Mouse (Mus musculus): ENCODE data around the gene Grb7.
A peak's percentile ranks its signal among the peaks of the same experiment; 100 is the strongest.

DNA sequence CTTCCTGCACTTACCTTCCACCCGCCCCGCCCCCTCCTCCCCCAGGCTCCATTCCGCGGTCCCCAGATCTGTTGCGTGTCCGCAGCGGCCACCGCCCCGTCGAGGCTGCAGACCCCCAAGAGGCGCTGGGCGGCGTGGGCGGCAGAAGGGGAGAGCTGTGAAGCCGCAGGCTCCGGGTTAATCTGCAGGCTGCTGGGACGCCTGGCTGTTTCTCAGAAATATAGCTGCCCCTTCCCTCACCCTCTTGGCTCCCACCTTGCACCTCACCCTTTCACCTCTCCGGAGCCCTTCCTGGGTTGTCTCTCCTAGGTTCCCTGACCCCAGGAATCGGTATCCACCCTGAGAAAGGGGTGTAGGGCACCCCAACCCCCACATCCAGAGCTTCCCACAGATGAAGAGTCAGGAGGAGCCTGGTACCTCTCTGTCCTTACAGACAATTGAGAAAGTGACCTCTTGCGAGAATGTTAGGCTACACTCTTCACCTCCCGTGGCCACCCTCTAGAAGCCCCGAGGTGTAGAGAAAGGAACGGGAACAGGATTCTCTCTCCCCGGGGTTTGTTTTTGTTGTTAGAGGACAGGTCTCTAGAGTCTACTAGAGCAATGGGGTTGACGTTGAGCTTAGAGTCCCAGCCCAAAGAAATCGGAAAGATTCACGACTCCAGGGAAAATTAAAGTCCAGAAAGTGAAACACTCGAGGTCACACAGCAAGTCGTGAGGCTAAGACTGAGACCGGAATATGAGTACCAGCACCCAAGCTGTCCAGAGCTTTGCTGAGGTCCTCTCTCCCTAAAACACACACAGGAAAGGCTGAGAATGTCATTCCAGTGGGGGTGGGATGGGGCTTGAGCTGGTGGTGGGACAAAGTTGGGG, 12.2 kb downstream of the Grb7 start:
- no peak for TF ChIP-seq CTCF (IDR thresholded peaks at IDR 0.05; ENCODE audit: extremely low read depth, insufficient read depth, insufficient read length, insufficient replicate concordance)
- TF ChIP-seq POLR2A (IDR thresholded peaks at IDR 0.05; ENCODE audit: low read depth, low read length): peak; percentile 25; the same call in 1 of the 2 replicates

Measured in spleen, adult 2 months (tissue).